Mouse (Mus musculus) kidney, postnatal 0 days (tissue): ENCODE measurements around the gene Rnf186. TPM values are rescaled to one million over a fixed set of nuclear protein-coding genes. Genes with fewer than 3 reads are reported as not detected.

ENCODE experiments used
- ATAC-seq: fragments of 200-750 bp; cut with Nextera tagmentation; replicated peaks from 2 replicates; pipeline ENCODE4 v1.8.0; 2017; ENCODE audit warnings: low read depth, moderate number of reproducible peaks, moderate TSS enrichment, moderate library complexity; ENCODE audit not compliant: low FRiP score
- DNase-seq: peaks from one replicate; pipeline ENCODE4 v3.0.0-alpha.2; 2016; ENCODE audit warnings: low spot score
- H3K27ac ChIP-seq: fragments of 300-500 bp; sonication (generic); 2 replicates; pipeline ENCODE4 v1.5.1; 2014; ENCODE audit warnings: mild to moderate bottlenecking
- H3K27me3 ChIP-seq: fragments of 300-500 bp; sonication (generic); 2 replicates; pipeline ENCODE4 v1.6.1; 2014; ENCODE audit warnings: low read length, mixed read lengths; ENCODE audit not compliant: insufficient read depth
- H3K36me3 ChIP-seq: fragments of 300-500 bp; sonication (generic); 2 replicates; pipeline ENCODE4 v1.6.1; 2014; ENCODE audit warnings: low read length, mixed read lengths; ENCODE audit not compliant: insufficient read depth
- H3K4me1 ChIP-seq: fragments of 300-500 bp; sonication (generic); replicated peaks from 2 replicates; pipeline ENCODE4 v1.6.1; 2014; ENCODE audit warnings: antibody characterized with exemption, low read length, mixed read lengths; ENCODE audit not compliant: insufficient read depth
- H3K4me2 ChIP-seq: fragments of 300-500 bp; sonication (generic); 2 replicates; pipeline ENCODE4 v1.6.1; 2014; ENCODE audit warnings: mild to moderate bottlenecking, low read length, moderate library complexity, mixed read lengths
- H3K4me3 ChIP-seq: fragments of 300-500 bp; sonication (generic); replicated peaks from 2 replicates; pipeline ENCODE4 v1.5.1; 2014; ENCODE audit warnings: low read depth, low read length
- H3K9ac ChIP-seq: fragments of 300-500 bp; sonication (generic); 2 replicates; pipeline ENCODE4 v1.6.1; 2014; ENCODE audit warnings: low read depth, low read length
- H3K9me3 ChIP-seq: fragments of 300-500 bp; sonication (generic); replicated peaks from 2 replicates; pipeline ENCODE4 v1.6.1; 2016; ENCODE audit warnings: low read length, inconsistent platforms, mixed read lengths
- CTCF ChIP-seq: IDR thresholded peaks from 2 replicates; pipeline ENCODE4 v1.5.1; 2016; ENCODE audit warnings: antibody characterized with exemption, low read depth, mild to moderate bottlenecking, moderate library complexity
- WGBS: fragments of 180-500 bp; shearing (Covaris S2); extraction: QIAGEN DNeasy Blood & Tissue Kit; methylation state at CpG from one replicate; pipeline ENCODE4 v1.1.7; 2014; 5-methylcytosine and 5-hydroxymethylcytosine counted together
- polyA plus RNA-seq: library from polyadenylated mRNA; unstranded; fragments of >200 nt; fragmentation: Nextera tagmentation; extraction: Ambion mirVana; gene quantifications from 2 replicates; pipeline ENCODE4 v1.2.1, GENCODE M21; 2015

Rnf186 gene
- polyA plus RNA-seq = 15.9 and 17.7 TPM in 2 replicates

DNA sequence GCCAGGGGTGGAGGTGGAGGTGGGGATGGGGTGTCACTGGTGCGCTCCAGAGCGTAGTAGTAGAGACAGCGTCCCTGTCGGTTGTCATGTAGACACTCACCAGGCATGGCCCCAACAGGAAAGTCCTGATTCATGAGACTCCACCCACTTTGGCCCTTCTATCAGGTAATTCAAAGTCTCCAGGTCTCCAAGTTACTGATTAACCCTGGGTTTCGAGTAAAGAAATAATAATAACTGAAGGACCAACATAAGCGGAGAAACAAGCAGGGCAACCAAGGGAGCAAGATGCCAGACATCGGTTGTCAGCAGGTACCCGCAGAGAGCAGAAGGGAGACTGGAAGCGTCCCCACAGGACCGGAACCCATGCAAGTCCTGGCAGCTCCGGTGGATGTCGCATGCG is at the start of gene Rnf186:
Gene Rnf186 (plus strand): TSS at position 247 of the 400 bp plus-strand sequence.
- peak; percentile 54 for DNase-seq
- 79% methylated on average over 13 of the region's 13 CpGs for WGBS

GRCm38 (mm10) chr4:138917282-138917681 is 49.6 kb upstream of the Rnf186 start:
- 82% methylated on average over 9 of the region's 9 CpGs for WGBS
- no peak overlapping the region for H3K4me2 ChIP-seq
- H3K9me3 ChIP-seq = no peaks in the 10 kb centered on the region
- no peak overlapping the region for H3K9ac ChIP-seq
- H3K36me3 ChIP-seq = no peaks in the 10 kb centered on the region
- H3K27ac ChIP-seq = no peak overlapping the region
- H3K27me3 ChIP-seq = no peaks in the 10 kb centered on the region
- no peak for DNase-seq
- ATAC-seq = no peak
- peaks cover 7% of the 10 kb centered on the region for H3K4me1 ChIP-seq
- no peak overlapping the region for H3K4me3 ChIP-seq
- TF ChIP-seq CTCF = peak; percentile 29

More for the DNA sequence above, at the start of gene Rnf186:
- peak within 1 kb of the TSS; percentile 42 for H3K9ac ChIP-seq
- no peaks in the 10 kb centered on the region for H3K9me3 ChIP-seq
- H3K36me3 ChIP-seq = no peaks in the 10 kb centered on the region
- TF ChIP-seq CTCF = no peak
- peaks cover 6% of the 10 kb centered on the region; the same call in 1 of the 2 replicates for H3K4me1 ChIP-seq
- peak; percentile 73 for ATAC-seq
- peak within 1 kb of the TSS; percentile 77 for H3K27ac ChIP-seq
- H3K4me2 ChIP-seq = peak within 1 kb of the TSS; percentile 43
- no peaks in the 10 kb centered on the region for H3K27me3 ChIP-seq
- H3K4me3 ChIP-seq = peak within 1 kb of the TSS; percentile 18

- WGBS = 41% methylated on average over 20 of the region's 20 CpGs
- Histone ChIP-seq H3K9me3 (no peaks in the 10 kb centered on the region), H3K4me2 (peak overlapping the region; percentile 32), H3K27ac (no peak overlapping the region), H3K4me1 (no peaks in the 10 kb centered on the region; the same call in 1 of the 2 replicates), H3K9ac (no peak overlapping the region), H3K36me3 (no peaks in the 10 kb centered on the region), H3K27me3 (no peaks in the 10 kb centered on the region), H3K4me3 (no peak overlapping the region)
- DNase-seq (no peak), ATAC-seq (peak; percentile 19)
- TF ChIP-seq CTCF = no peak
These were observed 45.4 kb upstream of the Rnf186 start for GRCm38 (mm10) chr4:138921254-138922130.

GRCm38 (mm10) chr4:138922131-138922459 is 44.8 kb upstream of the Rnf186 start:
- no peaks in the 10 kb centered on the region for H3K27me3 ChIP-seq
- H3K9me3 ChIP-seq = no peaks in the 10 kb centered on the region
- peak overlapping the region; percentile 32 for H3K4me2 ChIP-seq
- H3K4me3 ChIP-seq = no peak overlapping the region
- DNase-seq (peak; percentile 95), ATAC-seq (peak; percentile 61; the same call in 1 of the 2 replicates)
- no peak overlapping the region for H3K9ac ChIP-seq
- peak; percentile 99 for TF ChIP-seq CTCF
- no peaks in the 10 kb centered on the region for H3K36me3 ChIP-seq
- H3K27ac ChIP-seq = no peak overlapping the region
- H3K4me1 ChIP-seq = no peaks in the 10 kb centered on the region; the same call in 1 of the 2 replicates
- WGBS = 1% methylated on average over 11 of the region's 11 CpGs

GRCm38 (mm10) chr4:138925561-138925960 is 41.4 kb upstream of the Rnf186 start:
- 55% methylated on average over 2 of the region's 2 CpGs for WGBS
- TF ChIP-seq CTCF = no peak
- Histone ChIP-seq H3K9ac (no peak overlapping the region), H3K9me3 (no peaks in the 10 kb centered on the region), H3K4me2 (no peak overlapping the region), H3K4me1 (no peaks in the 10 kb centered on the region; the same call in 1 of the 2 replicates), H3K27me3 (no peaks in the 10 kb centered on the region), H3K27ac (no peak overlapping the region), H3K4me3 (no peak overlapping the region), H3K36me3 (no peaks in the 10 kb centered on the region)
- ATAC-seq = no peak
- no peak for DNase-seq

GRCm38 (mm10) chr4:138933862-138934261 is 33.0 kb upstream of the Rnf186 start:
- no peaks in the 10 kb centered on the region for H3K9me3 ChIP-seq
- no peak overlapping the region for H3K4me3 ChIP-seq
- ATAC-seq = no peak
- no peaks in the 10 kb centered on the region for H3K36me3 ChIP-seq
- H3K27ac ChIP-seq = no peak overlapping the region
- H3K4me1 ChIP-seq = peaks cover 4% of the 10 kb centered on the region; the same call in 1 of the 2 replicates
- DNase-seq = no peak
- H3K9ac ChIP-seq = no peak overlapping the region
- WGBS = 51% methylated on average over 3 of the region's 3 CpGs
- no peak overlapping the region for H3K4me2 ChIP-seq
- H3K27me3 ChIP-seq = no peaks in the 10 kb centered on the region
- no peak for TF ChIP-seq CTCF
